Mouse (Mus musculus): ENCODE measurements around the gene Ihh.

Gene Ihh

DNA sequence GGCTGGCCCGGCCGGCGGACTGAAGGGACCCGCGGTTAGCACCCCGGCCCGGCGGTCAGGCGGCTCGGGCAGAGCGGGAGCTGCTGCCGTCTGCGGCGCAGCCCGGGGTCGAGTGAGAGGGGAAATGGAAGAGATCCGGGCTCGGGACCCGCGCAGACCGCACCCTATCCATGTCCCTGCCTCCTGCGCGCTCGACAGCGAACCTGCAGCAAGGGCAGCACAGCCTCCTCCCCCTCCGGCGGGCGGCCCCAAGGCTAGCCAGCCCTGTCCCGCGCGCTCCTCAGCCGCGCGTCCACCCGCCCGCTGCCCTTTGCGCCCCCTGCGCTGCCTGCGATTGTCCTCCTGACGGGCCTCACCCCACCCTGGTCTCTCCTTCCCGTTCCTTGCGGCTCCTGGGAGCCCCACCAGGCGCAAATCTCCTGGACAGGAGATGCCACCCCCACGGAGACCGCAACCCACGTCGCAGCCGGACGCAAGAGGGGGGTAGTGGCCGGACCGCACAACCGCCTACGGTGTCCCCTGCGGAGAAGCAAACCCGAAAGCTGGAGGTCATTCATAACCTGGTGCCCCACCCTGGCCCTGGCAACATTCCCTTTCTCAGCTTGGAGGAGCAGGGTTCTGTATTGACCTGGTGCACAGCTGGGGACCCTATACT, at the start of gene Ihh:
TSS of gene Ihh (minus strand) at position 117 of the 655 bp plus-strand sequence.
- DNase-seq (ENCODE audit: low read depth), result no peak

DNA sequence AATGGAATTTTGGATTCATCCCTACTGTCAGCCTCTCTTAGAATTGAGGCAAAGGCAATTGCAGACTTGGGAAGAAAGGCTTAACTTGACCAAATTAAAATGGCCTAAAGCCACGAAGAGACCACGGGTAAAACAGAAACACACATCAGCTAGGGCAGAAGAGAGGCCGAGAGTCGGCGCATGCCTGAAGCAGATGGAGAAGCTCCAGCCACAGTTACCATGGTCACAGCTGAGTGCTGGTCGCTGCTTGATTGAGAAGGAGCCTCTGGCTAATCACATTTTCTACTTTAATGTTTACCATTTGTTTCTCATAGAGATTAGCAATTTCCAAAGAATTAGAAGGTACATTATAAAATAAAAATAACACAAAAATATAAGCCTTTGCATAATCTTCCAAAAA, 49.7 kb upstream of the Ihh start:
- no peak for DNase-seq (ENCODE audit: low read depth)

DNA sequence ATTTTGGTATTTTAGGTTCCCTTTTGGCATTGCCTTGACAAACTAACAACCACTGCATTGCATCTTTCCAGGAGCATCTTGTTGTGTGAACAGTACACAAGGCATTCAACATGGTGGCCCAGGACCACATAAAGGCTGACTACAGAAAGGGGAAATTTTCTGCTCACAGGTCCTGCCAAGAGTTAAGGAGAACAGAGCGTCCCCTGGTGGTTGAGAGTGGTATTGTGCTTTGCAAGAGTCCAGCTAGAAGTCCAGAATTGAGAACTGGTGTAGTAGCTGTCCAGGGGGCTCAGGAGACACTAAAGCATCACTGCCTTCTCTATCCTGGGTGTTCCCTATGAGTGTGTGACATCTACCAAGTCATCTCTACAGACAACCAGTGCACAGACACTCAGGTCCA, 49.0 kb upstream of the Ihh start:
- DNase-seq (ENCODE audit: low read depth), result peak; percentile 39

DNA sequence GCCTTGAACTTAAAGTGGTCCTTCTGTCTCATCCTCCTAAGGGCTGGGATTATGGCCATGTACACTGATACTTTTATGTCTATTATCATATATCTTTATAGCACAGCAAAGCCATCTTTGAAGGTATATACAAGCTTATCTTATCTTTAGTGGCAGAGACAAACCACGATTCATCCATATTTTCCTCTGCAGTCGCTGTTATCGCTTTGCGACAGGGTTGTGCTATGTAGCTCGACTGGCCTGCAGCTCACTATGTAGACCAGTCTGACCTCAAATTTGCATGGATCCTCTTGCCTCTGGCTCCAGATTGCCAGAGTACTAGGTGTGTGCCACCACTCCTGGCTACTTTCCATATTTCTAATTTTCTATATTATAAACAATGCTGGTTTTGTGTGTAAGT, 47.7 kb upstream of the Ihh start:
- DNase-seq (ENCODE audit: low read depth), result no peak

DNA sequence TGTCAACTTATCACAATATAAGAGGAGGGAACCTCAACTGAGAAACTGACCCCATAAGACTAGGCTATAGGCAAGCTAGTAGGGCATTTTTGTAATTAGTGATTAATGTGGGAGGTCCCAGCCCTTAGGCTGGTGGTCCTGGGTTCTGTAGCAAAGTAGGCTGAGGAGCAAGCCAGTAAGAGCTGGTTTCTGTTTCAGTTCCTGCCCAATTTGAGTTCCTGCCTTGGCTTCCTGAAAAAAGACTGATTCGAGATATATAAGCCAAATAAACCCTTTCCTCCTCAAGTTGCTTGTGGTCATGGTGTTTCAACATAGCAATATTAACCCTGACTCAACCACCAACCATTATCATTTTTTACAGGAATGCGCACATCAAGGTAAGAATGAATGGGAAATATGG, 45.8 kb upstream of the Ihh start:
- DNase-seq (ENCODE audit: low read depth), result no peak

DNA sequence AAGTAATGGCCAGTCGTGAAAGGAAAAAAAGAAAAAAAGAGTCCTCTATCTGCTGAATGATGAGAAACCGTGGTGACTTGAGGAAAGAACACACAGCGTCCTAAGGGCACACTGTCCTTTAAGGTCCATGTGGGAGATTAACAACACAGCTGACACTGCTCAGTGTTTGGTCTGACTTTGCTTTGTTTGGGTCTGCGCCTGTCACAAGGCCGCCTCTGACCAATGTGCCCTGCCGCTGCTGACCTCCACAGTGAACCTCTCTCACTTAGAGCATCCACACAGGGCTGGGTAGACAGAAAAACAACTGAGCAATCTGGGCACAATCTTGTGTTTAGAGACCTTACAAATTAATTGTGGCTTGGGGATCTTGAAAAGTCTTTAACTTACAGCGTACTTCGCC, 25.5 kb upstream of the Ihh start:
- DNase-seq (ENCODE audit: low read depth), result no peak

DNA sequence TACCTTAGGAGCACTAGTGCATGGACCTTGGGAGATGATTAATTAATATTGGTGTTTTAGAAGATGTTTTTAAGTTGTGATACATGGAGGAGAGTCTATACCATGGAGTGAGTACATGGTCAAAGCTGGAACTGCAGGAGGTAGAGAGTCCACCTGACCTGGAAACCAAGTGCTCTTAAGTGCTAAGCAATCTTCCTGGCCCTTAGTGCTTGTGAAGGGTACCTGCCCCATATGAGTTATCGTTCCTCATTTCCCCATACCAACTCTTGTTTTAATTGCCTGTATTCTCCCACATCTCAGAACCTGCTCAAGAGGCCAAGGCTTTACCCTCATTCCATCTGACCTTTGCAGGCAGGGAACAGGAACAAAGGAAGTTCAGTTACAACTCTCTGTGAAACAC, 24.5 kb upstream of the Ihh start:
- DNase-seq (ENCODE audit: low read depth), result no peak

DNA sequence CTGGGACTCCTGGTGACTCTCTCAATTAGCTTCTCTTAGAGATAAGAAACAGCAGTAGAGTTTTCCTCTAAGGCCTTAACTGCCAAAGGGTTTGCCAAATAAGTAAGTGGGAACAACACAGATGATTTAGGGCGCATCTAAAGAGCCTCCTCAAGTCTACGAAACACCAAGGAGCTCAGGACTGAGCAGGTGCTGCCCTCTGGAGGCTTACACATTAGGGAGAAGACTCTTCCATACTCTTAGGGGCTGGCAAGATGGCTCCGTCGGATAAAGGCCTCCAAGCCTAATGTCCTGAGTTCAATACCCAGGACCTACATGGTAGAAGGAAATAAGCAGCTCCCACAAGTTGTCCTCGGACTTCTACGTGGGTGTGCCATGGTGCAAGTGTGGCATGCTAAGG, 22.1 kb upstream of the Ihh start:
- DNase-seq (ENCODE audit: low read depth), result no peak

DNA sequence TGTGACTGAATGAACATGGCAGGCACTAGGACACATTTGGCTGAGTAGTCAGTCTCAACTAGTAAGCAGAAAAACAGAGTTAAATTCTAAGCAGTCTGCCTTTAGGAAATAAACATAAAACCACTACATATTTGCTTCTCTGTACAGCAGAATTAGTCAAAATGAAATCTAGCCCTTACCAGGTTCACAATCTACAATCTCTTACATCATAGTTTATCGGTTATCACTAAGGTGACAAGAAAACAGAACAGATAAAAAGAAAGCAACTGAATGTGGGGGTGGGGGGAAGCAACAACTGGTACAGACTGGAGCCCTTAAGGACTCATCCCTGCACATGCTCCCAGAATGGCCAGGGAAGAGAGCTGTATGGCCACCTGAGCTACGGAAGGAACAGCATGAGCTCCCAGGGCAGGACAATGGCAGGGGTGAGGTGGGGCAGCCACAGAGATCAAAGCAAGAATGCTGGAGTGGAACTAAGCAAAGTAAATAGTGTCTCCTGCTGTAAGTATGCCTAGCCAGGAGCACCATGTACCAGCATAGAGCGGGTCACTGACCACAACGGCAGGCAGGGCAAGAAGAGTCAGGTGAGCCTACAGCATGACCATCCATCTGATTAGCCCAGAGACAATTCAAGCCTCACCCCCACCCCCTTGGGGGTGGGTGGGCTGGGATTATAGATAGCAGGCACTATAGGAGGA, 20.0 kb upstream of the Ihh start:
- DNase-seq (ENCODE audit: low read depth), result no peak

DNA sequence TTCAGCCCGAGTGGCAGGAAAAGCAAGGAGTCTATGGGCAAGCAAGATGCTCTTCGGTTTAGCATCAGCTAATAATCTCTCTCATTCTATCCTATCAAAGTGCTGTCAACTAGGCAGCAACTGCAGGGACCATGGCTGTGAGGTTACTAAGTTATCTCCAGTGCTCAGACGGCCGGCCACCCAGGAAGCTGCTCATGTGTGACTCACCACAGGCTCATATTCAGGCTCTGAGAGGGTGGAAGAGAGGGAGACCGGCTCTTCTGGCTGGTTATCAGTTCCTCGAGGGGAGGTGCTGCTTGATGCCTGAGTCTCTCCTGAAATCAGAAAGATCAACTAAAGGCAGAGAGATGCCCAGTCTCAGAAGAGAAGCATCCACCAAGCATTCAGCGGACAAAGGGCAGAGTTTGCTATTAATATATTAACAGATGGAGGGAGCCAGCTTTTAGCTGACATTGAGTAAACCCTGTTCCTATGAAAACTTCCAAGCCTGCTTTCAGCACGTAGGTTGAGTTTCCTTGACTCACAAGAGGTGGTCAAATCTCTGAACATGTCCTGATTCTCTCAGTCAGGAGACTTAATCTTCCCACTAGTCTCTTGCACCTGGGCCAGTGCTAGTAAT, 16.6 kb upstream of the Ihh start:
- no peak for DNase-seq (ENCODE audit: low read depth)

DNA sequence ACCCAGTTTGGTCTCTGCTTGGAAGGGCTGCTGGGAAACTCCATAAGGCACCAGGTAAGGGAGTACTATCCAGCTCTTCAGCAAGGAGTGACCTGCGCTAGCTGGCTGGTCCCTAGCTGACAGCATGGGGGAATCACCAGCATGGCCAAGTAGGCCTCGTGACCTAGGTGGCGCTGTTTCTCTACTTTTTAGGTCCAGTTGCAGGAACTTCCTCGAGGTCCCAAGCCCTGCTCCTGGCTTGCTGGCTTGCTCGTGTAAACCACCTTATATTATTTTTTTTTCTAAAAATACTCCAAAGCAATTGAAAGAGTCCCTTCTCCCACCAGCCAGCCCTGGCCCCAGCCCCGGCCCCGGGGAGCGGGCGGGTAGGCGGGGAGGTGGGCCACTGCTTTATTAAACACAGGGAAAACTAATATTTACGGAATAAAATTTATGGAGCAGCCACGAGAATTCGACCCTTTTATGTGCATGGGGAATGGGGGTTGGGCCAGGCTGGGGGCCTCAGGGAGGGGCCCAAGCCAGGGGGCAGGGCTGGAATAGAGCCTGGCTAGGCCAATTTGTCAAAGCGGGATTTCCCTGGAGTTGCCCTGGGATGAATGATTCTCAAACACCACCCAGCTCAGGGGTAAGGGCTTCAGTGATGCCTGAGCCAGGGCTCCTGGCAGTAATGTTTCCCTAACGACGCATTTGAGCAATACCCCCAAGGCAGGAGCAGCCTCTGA, 13.2 kb upstream of the Ihh start:
- DNase-seq (ENCODE audit: low read depth), result peak; percentile 68

DNA sequence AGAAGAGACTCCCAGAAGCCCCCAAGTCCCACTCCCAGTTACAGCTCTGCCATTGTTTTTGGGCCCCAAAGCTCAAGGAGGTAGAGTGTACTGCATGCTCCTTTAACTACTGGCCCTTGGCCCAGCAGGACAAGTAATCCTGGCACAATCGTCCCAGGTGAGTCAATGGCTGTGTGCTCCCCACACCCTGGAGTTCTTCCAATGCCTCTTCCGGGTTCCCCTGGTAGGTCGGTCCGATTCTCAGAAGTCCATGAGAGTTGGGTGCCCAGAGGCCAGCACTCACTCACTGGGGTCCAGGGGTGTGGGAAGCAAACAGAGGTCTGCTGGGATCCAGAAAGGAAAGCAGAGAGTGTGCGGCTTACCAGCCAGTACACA, 11.4 kb upstream of the Ihh start:
- no peak for DNase-seq (ENCODE audit: low read depth)

DNA sequence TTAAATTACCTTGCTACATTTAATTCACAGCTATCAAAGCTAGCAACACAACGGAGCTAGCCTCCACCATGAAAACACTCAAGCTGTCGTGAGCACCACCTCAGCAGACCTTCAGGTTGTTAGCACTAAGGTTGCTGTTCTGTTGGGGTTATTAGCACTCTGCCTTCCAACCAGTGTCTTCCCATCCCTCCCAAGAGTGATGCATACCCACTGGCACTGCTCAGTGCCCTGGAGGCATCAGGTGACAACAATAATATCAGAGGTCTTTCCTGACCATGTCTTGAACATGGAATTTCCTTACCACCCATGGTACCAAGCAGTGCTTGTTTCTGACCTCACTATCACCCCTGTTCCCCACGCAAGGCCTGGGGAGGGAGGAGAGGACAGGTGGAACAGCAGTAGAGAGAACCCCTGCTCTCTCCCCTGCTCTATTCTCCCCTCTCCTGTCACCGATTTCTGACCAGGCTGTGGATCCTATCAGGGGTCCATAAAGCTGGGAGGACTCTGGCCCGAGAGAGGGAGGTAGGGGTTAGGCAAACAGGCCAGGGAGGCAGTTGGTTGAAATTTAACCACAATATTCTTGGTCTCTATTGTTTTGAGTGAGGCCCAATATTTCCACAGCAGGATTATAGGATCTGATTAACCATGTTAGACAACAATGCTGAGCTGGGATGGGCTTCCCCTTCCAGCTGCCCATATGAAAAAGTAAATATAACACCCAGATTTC, 10.8 kb upstream of the Ihh start:
- DNase-seq (ENCODE audit: low read depth), result no peak

DNA sequence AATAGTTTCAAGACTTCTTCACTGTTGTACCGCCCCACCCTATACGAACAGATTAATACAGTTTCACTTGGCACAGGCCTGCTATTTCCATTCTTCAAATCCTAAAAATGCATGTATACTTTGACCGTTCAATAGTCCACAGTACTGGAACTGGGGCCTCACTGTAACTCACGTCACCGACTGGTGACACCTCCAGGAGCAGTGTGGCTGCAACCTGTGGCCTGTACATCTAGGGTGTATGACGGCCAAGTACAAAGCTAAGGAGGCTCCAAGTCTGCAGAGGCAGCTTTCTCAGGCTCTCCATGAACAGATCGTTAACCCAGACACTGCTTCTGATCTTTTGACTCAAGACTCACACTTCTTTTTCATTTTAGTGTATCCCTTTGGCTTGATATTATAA, 10.2 kb upstream of the Ihh start:
- DNase-seq (ENCODE audit: low read depth), result no peak

DNA sequence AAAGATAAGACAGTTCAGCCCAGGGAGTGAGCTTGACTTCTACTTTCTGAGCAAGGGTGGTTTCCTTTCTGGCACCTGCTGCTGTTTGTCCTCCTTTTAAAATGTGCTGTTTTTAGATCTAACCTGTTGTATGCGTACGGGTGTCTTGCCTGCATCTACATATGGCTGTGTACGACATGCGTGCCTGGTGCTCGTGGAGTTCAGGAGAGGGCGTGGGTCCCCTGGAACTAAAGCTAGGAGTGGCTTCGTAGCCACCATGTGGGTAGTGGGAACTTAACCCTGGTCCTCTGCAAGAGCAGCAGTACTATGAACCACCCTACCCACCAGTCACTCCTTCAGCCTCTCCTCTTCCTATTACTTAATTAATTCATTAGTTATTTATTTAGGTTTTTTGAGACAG, 8.6 kb upstream of the Ihh start:
- no peak for DNase-seq (ENCODE audit: low read depth)

DNA sequence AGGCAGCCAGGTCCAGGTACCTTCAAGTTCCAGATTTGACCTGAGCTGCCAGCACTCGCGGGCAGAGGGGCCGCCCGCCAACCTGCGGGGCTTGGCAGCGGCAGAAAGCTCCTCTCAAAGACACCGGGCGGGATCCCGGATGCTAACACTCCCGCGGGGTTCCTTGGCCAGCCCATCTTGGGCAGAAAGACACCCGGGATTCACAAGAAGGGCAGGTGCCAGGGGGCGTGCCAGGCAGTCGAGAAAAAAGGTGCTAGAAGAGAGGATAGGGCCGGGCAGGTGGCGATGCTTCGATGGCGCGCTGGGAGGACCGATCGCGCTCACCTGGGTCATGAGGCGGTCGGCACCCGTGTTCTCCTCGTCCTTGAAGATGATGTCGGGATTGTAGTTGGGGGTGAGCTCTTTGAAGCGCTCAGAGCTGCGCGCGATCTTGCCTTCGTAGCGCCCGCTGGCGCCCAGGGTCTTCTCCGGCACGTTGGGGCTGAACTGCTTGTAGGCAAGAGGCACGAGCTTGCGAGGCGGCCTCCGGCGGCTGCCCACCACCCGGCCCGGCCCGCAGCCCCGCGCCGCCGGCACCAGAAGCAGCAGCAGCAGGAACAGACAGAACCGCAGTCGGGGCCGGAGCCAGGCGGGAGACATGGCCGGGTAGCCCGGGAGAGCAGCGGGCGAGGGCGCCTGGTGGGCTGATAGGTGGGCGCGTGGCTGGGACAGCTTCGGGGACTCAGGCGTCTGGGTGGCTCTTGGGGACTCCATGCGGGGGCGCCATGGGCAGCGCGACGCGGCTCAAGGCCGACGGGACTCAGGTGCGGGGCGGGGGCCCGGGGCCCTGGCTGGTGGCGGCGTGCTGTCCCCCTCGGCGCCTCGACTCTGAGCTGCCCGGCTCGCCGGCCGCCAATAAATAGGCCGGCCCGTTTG, 639 bp downstream of the Ihh start:
- no peak for DNase-seq (ENCODE audit: low read depth)

DNA sequence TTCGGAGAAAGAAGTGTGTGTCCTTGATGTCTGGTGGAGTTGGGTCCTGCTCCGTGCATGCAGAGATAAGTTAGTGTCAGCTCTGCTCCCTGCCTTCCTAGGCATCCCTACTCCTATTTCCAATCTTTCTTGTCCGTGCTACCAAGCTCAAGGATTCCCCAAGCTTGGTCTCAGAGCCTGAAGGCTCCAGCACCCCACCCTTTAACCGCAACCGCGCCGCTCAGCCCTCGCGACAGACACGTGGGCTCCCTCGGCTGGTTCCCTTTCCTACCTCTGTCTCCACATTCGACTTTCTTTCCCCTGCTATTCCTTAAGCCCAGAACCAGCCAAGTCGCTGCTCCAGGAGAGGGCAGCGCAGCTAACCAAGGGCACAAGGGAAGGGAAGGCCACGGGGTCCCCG, 1.4 kb downstream of the Ihh start:
- DNase-seq (ENCODE audit: low read depth), result no peak

DNA sequence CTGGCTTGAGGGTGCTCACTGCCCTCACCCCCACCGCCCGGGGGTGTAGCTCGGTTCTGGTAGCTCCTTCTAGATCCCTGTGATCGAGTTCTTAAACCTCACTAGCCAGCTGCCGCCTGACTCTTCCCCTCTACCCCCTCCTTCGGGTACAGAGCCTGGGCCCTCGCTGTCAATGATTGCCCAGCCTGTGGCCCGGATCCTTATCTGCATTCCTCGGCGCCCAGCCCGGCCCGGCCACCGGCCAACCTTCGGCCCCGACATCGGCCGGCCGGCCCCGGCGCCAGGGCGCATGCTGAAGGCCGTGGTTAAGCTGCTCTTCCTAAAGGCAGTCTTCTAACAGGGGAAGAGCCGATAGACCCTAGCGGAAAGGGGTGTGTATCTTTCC, 1.8 kb downstream of the Ihh start:
- no peak for DNase-seq (ENCODE audit: low read depth)

DNA sequence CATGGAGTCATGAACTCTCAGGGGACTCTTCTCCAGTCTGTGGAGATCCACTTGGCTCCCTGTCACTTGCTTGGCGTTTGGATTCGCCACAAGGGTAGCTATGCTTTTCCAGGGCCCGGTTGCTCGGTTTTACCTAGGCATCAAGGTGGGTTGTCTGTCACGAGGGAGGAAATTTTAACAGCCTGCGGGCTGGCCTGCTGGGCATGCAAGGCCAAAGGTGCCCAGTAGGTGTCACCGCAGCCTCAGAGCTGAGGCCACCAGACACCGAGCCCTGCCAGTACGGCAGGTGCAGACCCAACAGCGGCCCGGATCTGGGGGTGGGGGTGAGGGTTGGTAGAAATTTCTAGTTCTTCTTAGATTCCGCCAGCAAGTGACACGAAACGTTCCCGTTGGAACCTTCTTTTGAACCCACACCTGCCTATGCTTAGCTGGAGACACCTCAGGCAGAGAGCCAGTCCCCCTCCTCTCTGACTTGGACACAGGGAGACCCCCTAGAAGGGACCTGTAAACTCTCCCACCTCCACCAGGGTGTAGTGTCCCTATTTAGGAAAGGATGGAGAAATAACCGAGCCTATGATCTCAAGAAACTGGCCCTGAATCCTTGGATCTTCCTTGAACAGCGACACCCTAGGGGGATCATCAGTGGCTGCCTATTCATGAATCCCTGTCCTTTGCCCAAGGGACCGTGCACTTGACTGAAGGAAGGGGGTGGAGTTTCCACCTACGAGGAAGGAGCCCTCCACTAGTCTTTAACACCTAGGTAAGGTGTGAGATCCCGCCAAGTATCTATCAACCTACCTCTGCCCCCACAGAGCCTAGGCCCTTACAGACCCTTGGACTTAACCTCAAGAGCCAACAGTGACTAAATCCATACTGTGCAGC, 2.4 kb downstream of the Ihh start:
- no peak for DNase-seq (ENCODE audit: low read depth)

DNA sequence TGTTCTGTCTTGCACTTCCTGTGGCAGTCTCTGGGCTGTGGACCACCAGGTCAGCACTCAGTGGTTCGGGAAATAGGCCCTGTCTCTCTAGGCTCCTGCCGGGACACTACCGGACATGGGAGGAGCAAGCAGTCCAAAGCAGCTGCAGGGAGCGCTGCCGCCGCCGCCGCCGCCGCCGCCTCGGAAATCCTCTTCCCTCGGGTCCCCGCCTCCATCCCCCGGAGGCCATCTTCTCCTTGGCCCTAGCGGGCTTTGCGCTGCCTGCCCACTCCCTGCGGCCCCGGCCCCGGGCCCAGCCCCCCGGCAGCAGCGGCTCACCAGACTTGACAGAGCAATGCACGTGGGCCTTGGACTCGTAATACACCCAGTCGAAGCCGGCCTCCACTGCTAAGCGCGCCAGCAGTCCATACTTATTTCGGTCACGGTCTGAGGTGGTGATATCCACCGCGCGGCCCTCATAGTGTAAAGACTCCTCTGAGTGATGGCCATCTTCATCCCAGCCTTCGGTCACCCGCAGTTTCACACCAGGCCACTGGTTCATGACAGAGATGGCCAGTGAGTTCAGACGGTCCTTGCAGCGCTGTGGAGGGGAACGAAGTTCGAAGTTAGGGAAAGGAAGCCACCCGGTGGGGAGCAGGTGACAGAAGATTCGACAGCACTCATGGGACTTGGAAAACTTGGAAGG, 3.3 kb downstream of the Ihh start:
- DNase-seq (ENCODE audit: low read depth), result no peak
